Mouse (Mus musculus): Measurements from ENCODE around the gene Olfr598.
"Not testable (repeated sequence)": the region's sequence is repeated elsewhere in the genome, so short reads cannot be mapped to it uniquely, and the experiment has no call there.

Gene Olfr598

GRCm38 (mm10) chr7:103323268-103323667 lies at the start of gene Olfr598:
Gene Olfr598, plus strand, starts transcription at chr7:103323568.
- no peak for DNase-seq (ENCODE audit: extremely low spot score, low read depth, low spot score)

- DNase-seq (ENCODE audit: extremely low spot score, low read depth, low spot score) = not testable (repeated sequence)
Measured at GRCm38 (mm10) chr7:103305348-103305747, 18.0 kb upstream of the Olfr598 start, which contains the start of gene Olfr596. Gene Olfr596, plus strand, starts transcription at chr7:103305648.

GRCm38 (mm10) chr7:103316015-103316414 lies 7.4 kb upstream of the Olfr598 start, which contains the start of gene Olfr597:
Gene Olfr597, plus strand, starts transcription at chr7:103316315.
- not testable (repeated sequence) for DNase-seq (ENCODE audit: extremely low spot score, low read depth, low spot score)

- DNase-seq (ENCODE audit: extremely low spot score, low read depth, low spot score) = no peak
Measured at GRCm38 (mm10) chr7:103335617-103336016, 12.2 kb downstream of the Olfr598 start, which contains the start of gene Olfr599. Gene Olfr599, plus strand, starts transcription at chr7:103335917.

GRCm38 (mm10) chr7:103349569-103349968 lies 26.2 kb downstream of the Olfr598 start, which contains the start of gene Olfr600:
Gene Olfr600, minus strand, starts transcription at chr7:103349669.
- DNase-seq (ENCODE audit: extremely low spot score, low read depth, low spot score) = no peak

- no peak for DNase-seq (ENCODE audit: extremely low spot score, low read depth, low spot score)
Measured at GRCm38 (mm10) chr7:103362555-103362954, 39.2 kb downstream of the Olfr598 start, which contains the start of gene Olfr601. Gene Olfr601, minus strand, starts transcription at chr7:103362655.
